Mouse (Mus musculus) testis, adult 2 months (tissue): ENCODE results near the gene Naaladl2. TPM values are rescaled to one million over a fixed set of nuclear protein-coding genes. Genes with fewer than 3 reads are reported as not detected.

Experiments
- H3K27ac ChIP-seq: fragments of 200-500 bp; 2 replicates; pipeline ENCODE4 v1.5.1; 2012; ENCODE audit warnings: low read depth, low read length; ENCODE audit not compliant: control insufficient read depth, insufficient read depth
- H3K27me3 ChIP-seq: fragments of 200-500 bp; 2 replicates; pipeline ENCODE4 v1.6.1; 2012; ENCODE audit warnings: mild to moderate bottlenecking, low read length, moderate library complexity; ENCODE audit not compliant: control insufficient read depth, insufficient read depth
- H3K36me3 ChIP-seq: fragments of 200-500 bp; 2 replicates; pipeline ENCODE4 v1.6.1; 2012; ENCODE audit warnings: mild to moderate bottlenecking, low read length; ENCODE audit not compliant: control insufficient read depth, insufficient read depth
- H3K4me1 ChIP-seq: fragments of 200-500 bp; 2 replicates; pipeline ENCODE4 v1.6.1; 2012; ENCODE audit warnings: low read length; ENCODE audit not compliant: control insufficient read depth, insufficient read depth
- H3K4me3 ChIP-seq: fragments of 200-500 bp; 2 replicates; pipeline ENCODE4 v1.5.1; 2012; ENCODE audit warnings: low read depth, mild to moderate bottlenecking, low read length, moderate library complexity, mixed read lengths; ENCODE audit not compliant: control insufficient read depth
- CTCF ChIP-seq: fragments of 200-500 bp; IDR thresholded peaks from 2 replicates; pipeline ENCODE4 v1.5.1; 2012; ENCODE audit warnings: low read depth, mild to moderate bottlenecking, inconsistent platforms, low read length, moderate library complexity; ENCODE audit not compliant: control insufficient read depth, insufficient read depth, insufficient replicate concordance
- POLR2A ChIP-seq: fragments of 200-500 bp; IDR thresholded peaks from 2 replicates; pipeline ENCODE4 v1.6.1; 2012; ENCODE audit warnings: low read depth, mild to moderate bottlenecking, inconsistent platforms, low read length, moderate library complexity; ENCODE audit not compliant: control insufficient read depth
- polyA plus RNA-seq: library from polyadenylated mRNA; depleted of rRNA; stranded (reverse); fragments of >200 nt; gene quantifications from 2 replicates; pipeline ENCODE4 v1.2.3, GENCODE M21; 2012

Naaladl2 gene
- polyA plus RNA-seq, 1 experiment, result 1.8 TPM

DNA sequence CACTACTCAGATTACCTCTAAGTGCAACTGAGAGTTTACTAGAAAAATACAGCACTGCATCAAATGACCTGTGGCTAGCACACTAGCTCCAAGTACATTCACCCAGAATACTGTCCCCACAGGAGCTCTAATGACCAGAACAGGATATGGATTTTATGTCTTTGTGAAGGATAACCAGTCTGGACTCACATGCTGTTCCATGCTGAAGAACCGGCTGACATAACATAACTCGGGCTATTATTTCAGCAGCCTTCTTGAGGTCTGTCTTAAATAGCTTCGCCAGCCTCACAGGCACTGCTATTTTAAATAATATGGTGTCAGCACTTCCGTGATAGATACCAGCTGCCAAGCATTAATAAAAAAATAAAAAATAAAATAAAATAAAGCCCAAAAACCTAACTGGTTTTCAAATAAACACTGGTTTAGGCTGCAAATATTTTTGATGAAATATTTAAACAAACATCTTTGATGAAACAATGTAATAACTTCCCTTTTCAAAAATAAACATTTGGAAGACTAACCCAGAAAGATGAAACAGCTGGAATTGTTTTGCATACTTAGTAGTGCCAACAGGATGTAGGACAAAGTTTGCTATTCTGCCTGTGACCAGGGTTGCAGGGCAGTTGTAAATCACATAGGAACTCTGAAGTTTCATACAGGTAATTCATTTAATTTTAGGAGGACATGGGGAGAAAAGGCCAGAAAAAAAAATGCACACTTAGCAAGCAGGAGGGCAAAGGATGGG lies 1073.5 kb downstream of the Naaladl2 start:
- Histone ChIP-seq H3K27me3 (no peaks in the 10 kb centered on the region), H3K27ac (no peak overlapping the region), H3K4me3 (no peak overlapping the region), H3K36me3 (no peaks in the 10 kb centered on the region), H3K4me1 (no peaks in the 10 kb centered on the region)
- TF ChIP-seq CTCF, result no peak
- TF ChIP-seq POLR2A, result no peak

DNA sequence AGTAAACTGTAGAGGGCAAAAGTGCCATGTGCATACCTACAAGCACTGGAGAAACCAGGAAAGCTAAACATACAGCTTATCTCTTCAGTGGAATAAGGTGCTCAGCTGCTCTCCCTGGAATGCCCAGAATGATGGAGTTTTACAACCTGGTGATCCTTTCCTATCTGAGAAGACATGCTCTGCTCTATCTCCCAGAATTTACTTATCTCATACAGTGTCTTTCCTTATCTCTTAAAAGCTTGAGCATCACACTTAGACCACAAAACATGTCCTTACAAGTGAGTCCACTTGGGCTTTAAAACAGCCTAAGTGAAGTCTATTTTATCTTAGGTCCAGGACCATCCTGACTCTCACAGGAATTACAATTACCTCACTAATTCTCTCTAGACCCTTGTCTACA lies 1095.8 kb downstream of the Naaladl2 start:
- TF ChIP-seq POLR2A, result no peak
- TF ChIP-seq CTCF, result no peak
- H3K36me3 ChIP-seq, result no peaks in the 10 kb centered on the region
- no peaks in the 10 kb centered on the region for H3K4me1 ChIP-seq
- no peak overlapping the region for H3K27ac ChIP-seq
- no peaks in the 10 kb centered on the region for H3K27me3 ChIP-seq
- H3K4me3 ChIP-seq, result no peak overlapping the region

DNA sequence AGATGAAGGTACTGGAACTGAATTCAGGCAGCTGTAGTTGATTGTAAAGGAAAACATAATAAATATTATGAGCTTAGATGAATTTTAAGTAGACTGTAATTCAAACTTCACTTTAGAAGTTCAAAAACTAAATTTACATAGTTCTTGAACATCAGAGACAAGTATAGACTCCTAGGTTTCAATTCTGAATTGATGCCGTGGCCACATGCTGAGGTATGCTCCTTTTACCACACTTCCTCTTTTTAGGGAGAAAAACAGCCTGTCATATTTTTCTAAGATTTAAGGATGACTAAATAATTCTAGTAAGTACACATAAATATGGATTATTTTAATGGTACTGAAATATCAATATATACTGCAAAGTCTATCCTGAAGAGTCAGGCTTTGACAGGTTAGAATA lies 1142.3 kb downstream of the Naaladl2 start:
- no peaks in the 10 kb centered on the region for H3K36me3 ChIP-seq
- H3K27me3 ChIP-seq, result no peaks in the 10 kb centered on the region
- no peak overlapping the region for H3K4me3 ChIP-seq
- TF ChIP-seq CTCF (no peak), POLR2A (no peak)
- H3K4me1 ChIP-seq, result no peaks in the 10 kb centered on the region
- H3K27ac ChIP-seq, result no peak overlapping the region

DNA sequence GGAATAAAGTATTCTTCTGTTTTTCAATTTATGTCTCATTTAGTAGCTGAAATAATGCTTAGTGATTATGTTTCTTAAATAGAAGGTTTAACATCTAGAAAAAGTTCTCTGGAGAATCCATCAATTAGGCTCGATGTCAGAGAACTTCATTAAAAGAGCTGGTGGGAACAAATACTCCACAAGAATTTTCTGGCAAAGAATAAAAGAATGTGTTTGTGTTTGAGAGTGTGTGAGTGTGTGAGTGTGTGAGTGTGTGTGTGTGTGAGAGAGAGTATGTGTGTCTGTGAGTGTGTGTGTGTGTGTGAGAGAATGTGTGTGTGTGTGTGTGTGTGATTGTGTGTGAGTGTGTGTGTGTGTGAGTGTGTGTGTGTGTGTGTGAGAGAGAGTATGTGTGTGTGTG lies 1170.3 kb downstream of the Naaladl2 start:
- no peaks in the 10 kb centered on the region for H3K27me3 ChIP-seq
- H3K4me1 ChIP-seq, result no peaks in the 10 kb centered on the region
- TF ChIP-seq CTCF (no peak), POLR2A (no peak)
- no peak overlapping the region for H3K27ac ChIP-seq
- H3K4me3 ChIP-seq, result no peak overlapping the region
- no peaks in the 10 kb centered on the region for H3K36me3 ChIP-seq

DNA sequence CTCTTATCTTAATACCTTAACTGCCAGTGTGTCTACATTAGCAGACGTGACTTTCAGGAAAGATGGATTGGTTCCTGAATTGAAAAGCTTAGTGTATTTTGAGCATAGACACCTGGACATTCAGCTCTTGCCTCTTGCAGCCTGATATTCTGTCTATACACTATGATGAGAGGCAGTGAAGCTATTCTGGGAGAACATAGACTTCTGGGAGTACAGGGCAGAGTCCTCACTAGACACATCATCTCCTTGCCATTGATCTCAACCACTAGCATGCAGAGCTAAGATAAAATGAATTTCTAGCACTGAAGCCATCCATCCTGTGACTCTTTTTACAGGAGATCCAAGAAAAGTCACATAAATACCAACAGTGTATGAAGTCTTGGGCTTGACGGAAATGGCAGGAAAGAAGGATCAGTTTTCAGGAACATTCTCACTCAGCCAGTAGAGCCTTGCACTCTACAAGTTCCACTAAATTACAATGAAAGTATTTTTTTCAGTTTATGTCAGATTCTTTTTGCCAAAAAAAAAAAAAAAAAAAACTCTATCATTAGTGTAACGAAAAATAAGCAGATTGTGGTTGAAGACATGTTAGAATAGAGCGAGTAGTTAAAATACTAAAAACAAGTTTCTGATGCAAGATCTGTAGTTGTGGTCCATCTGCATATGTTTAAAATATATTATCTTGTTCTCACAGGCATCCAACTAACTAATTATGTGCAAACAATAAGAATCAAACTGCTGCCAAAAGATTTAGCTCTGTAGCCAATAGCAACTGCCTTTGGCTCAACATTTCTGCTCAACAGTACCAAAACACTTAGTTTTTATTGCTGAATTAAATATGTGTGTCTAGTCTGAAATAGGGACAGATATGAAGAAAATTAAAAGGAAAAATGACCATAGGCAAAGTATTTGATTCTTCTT lies 1171.1 kb downstream of the Naaladl2 start:
- H3K36me3 ChIP-seq, result no peaks in the 10 kb centered on the region
- H3K27me3 ChIP-seq, result no peaks in the 10 kb centered on the region
- no peak for TF ChIP-seq POLR2A
- no peak for TF ChIP-seq CTCF
- no peak overlapping the region for H3K27ac ChIP-seq
- H3K4me3 ChIP-seq, result no peak overlapping the region
- H3K4me1 ChIP-seq, result no peaks in the 10 kb centered on the region

DNA sequence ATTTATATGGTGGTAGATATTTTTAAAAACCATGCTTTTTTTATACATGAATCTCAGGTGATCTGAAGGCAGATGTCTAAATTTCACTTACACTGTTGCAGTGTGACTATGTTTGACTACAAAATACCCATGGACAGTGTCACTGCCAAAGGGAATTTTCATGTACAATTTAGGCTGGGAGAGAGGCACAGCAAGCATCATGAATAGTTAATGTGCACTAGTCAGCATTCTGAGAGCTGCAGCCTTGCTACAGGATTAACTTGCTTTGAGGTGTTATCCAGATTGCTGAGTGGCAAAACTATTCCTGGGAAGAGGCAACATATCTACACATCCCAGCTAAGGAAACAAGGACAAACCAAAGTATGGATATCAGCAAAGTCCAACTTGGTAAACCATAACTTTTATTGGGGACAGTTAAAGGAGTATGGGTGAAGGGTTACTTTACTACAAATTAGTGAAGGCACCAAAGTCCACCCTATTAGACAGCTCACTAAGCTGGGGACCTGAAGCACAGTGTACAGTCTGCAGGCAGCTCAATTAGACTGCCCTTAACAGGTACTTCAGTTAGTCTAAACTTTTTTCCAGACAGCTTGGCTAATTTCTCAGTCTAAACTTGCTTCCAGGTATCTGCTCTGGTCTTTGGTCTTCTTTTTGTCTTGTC lies 1181.0 kb downstream of the Naaladl2 start:
- Histone ChIP-seq H3K27me3 (no peaks in the 10 kb centered on the region), H3K4me1 (no peaks in the 10 kb centered on the region)

DNA sequence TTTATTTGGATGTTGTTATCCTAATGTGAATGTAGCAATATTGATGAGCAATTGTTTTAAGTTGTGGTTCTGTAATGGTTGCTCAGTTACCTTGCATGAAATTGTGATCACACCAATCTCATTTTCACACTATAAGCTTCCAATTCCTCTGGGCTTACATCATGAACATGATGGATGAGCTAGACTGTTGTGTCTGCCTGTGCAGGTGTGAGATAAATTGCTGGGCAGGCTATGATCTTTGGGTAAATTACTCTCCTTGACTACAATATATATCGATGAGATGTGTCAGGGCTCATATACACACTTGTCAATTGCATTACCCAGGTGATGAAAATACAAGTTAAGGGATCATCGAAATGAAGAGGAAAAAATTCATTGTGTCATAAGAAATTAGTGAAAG lies 1197.9 kb downstream of the Naaladl2 start:
- Histone ChIP-seq H3K27me3 (no peaks in the 10 kb centered on the region), H3K36me3 (no peaks in the 10 kb centered on the region), H3K4me3 (no peak overlapping the region), H3K4me1 (no peaks in the 10 kb centered on the region), H3K27ac (no peak overlapping the region)
- TF ChIP-seq POLR2A, result no peak
- TF ChIP-seq CTCF, result no peak

More for the DNA sequence above, 1181.0 kb downstream of the Naaladl2 start:
- TF ChIP-seq CTCF (no peak), POLR2A (no peak)
- Histone ChIP-seq H3K4me3 (no peak overlapping the region), H3K36me3 (no peaks in the 10 kb centered on the region), H3K27ac (no peak overlapping the region)
